Mouse (Mus musculus): ENCODE measurements at regions not wholly inside any gene's neighbourhood (a gene's known extent, or its start where the extent isn't known, plus 50 kb on each side); places are given as distances from the start of the nearest gene placed in this dataset.

GRCm38 (mm10) chr7:68983937-68984336 lies 234.9 kb upstream of the Arrdc4 start:
- DNase-seq = no peak
- Histone ChIP-seq H3K4me3 (no peak overlapping the region), H3K27ac (no peak overlapping the region)
- no peak for TF ChIP-seq CTCF (IDR thresholded peaks at IDR 0.05)
- intact Hi-C loops (cut with DNase I) = no loop called here

GRCm38 (mm10) chr7:68982914-68983502 lies 234.0 kb upstream of the Arrdc4 start:
- intact Hi-C loops (cut with DNase I) = no loop called here

GRCm38 (mm10) chr7:68978576-68978975 lies 229.5 kb upstream of the Arrdc4 start:
- DNase-seq = no peak
- Histone ChIP-seq H3K27ac (no peak overlapping the region), H3K4me3 (peak overlapping the region; percentile 38; the same call in 1 of the 2 replicates)
- no peak for TF ChIP-seq CTCF (IDR thresholded peaks at IDR 0.05)
- intact Hi-C loops (cut with DNase I) = loop anchor here (5.0 kb wide), 1 partner anchor 1359 kb away; no protein-coding TSS in a partner anchor

More at GRCm38 (mm10) chr7:68982914-68983502, 234.0 kb upstream of the Arrdc4 start:
- H3K27ac ChIP-seq = no peak overlapping the region
- TF ChIP-seq CTCF (IDR thresholded peaks at IDR 0.05) = no peak
- no peak for DNase-seq
- H3K4me3 ChIP-seq = no peak overlapping the region

- intact Hi-C loops (cut with DNase I) = loop anchor here (5.0 kb wide), 1 partner anchor 1360 kb away; no protein-coding TSS in a partner anchor
- Histone ChIP-seq H3K4me3 (no peak overlapping the region), H3K27ac (no peak overlapping the region)
- peak; percentile 64 for TF ChIP-seq CTCF (IDR thresholded peaks at IDR 0.05)
- peak; percentile 20 for DNase-seq
These were observed 228.0 kb upstream of the Arrdc4 start for GRCm38 (mm10) chr7:68976813-68977752.

GRCm38 (mm10) chr7:68975956-68976355 lies 226.9 kb upstream of the Arrdc4 start:
- no peak for TF ChIP-seq CTCF (IDR thresholded peaks at IDR 0.05)
- H3K27ac ChIP-seq = no peak overlapping the region
- intact Hi-C loops (cut with DNase I) = loop anchor here (5.0 kb wide), 1 partner anchor 1361 kb away; no protein-coding TSS in a partner anchor
- DNase-seq = no peak
- H3K4me3 ChIP-seq = no peak overlapping the region

- no peak for DNase-seq
- no peak for TF ChIP-seq CTCF (IDR thresholded peaks at IDR 0.05)
- Histone ChIP-seq H3K4me3 (no peak overlapping the region), H3K27ac (no peak overlapping the region)
- intact Hi-C loops (cut with DNase I) = loop anchor here (5.0 kb wide), 1 partner anchor 1362 kb away; no protein-coding TSS in a partner anchor
These were observed 226.5 kb upstream of the Arrdc4 start for GRCm38 (mm10) chr7:68975580-68975894.

- no peak for DNase-seq
- H3K4me3 ChIP-seq = no peak overlapping the region
- intact Hi-C loops (cut with DNase I) = loop anchor here (5.0 kb wide), 1 partner anchor 1362 kb away; no protein-coding TSS in a partner anchor
- no peak overlapping the region for H3K27ac ChIP-seq
- no peak for TF ChIP-seq CTCF (IDR thresholded peaks at IDR 0.05)
These were observed 225.9 kb upstream of the Arrdc4 start for GRCm38 (mm10) chr7:68974761-68975579.

GRCm38 (mm10) chr7:68945886-68946863 lies 197.1 kb upstream of the Arrdc4 start:
- H3K27ac ChIP-seq = no peak overlapping the region
- H3K4me3 ChIP-seq = no peak overlapping the region
- TF ChIP-seq CTCF (IDR thresholded peaks at IDR 0.05) = no peak
- intact Hi-C loops (cut with DNase I) = no loop called here
- no peak for DNase-seq

- no peak for TF ChIP-seq CTCF (IDR thresholded peaks at IDR 0.05)
- no peak for DNase-seq
- H3K4me3 ChIP-seq = no peak overlapping the region
- H3K27ac ChIP-seq = no peak overlapping the region
- intact Hi-C loops (cut with DNase I) = no loop called here
These were observed 181.7 kb upstream of the Arrdc4 start for GRCm38 (mm10) chr7:68930627-68931334.

- intact Hi-C loops (cut with DNase I) = no loop called here
- TF ChIP-seq CTCF (IDR thresholded peaks at IDR 0.05) = no peak
- no peak for DNase-seq
- no peak overlapping the region for H3K4me3 ChIP-seq
- no peak overlapping the region for H3K27ac ChIP-seq
These were observed 180.6 kb upstream of the Arrdc4 start for GRCm38 (mm10) chr7:68929669-68930068.

GRCm38 (mm10) chr7:68925640-68926039 lies 176.6 kb upstream of the Arrdc4 start:
- DNase-seq = no peak
- intact Hi-C loops (cut with DNase I) = no loop called here
- Histone ChIP-seq H3K27ac (no peak overlapping the region), H3K4me3 (no peak overlapping the region)
- TF ChIP-seq CTCF (IDR thresholded peaks at IDR 0.05) = no peak

Data from gastrocnemius, adult 2 months (tissue).